Mouse (Mus musculus): ENCODE results near the gene Tal1.

Gene Tal1

DNA sequence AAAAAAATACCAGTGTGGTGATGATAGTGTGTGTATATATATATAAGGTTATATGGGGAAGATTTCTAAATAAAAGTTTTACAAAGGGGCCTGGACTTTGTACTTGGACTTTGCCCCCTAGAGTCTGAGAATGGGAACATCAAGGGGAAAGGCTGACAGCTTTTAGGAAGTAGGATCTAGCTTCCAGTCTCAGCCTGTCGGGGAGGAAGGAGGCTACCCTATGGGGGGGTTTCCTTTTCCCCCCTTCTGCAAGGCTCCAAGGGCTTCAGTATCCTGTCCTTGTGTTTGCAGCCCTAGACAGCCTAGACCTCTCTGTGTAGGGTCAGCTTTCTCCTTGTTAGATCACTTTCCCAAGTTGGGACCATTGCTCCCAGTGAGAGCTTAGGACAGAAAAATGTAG, 15.4 kb downstream of the Tal1 start:
- in situ Hi-C loops (cut with MseI, MboI): no loop called here

DNA sequence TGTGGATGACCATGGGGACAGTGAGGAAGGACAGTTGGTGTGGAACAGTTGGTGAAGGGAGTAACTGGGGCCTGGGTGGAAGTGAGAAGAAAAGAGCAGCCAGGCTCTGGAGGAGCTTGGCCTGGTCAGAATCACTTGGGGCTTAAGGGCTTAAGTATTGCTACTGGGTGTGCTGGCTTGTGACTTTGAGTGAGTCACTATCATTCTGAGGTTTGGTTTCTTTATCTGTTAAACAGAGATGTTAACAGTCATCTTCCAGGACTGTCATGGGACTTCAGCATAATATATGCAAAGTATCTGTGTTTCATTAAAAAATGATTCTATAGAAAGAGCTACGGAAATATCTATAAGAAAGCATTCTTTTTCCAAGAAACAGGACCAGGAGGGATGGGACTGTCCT, 18.6 kb downstream of the Tal1 start:
- in situ Hi-C loops (cut with MseI, MboI): no loop called here

DNA sequence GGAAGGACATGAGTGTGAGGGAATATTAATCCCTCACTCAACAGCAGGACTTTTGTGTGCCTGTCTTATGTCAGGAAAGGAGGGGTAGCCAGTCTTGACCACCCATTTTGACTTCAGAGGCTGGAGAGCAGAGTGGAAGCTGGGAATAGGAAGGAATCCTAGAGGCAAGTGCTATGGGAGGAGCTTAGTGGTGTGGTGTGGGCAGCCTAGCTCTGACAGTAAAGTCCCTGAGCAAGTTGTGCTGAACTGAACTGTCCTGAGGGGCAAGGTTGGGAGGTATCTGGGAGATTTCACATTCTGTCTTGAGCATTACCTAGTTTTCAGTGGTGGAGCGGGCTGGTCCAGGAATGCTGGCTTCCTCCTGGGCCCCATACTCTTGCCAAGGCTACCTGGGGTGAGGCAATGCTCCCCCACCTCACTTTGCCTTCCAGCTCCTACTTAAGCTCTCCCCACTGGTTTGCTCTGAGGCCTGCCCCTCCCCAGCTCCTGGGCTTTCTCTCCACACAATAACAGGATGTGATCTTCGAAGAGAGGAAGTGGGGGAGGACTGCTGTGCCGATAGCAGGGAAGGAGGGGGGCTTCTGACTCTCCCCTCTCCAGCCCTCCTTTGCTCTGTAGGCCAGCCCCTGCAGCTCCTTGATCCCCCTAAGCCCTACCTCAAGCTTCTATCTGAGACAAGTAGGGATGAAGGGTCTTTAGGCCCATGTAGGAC, 19.1 kb downstream of the Tal1 start:
- in situ Hi-C loops (cut with MseI, MboI): no loop called here

DNA sequence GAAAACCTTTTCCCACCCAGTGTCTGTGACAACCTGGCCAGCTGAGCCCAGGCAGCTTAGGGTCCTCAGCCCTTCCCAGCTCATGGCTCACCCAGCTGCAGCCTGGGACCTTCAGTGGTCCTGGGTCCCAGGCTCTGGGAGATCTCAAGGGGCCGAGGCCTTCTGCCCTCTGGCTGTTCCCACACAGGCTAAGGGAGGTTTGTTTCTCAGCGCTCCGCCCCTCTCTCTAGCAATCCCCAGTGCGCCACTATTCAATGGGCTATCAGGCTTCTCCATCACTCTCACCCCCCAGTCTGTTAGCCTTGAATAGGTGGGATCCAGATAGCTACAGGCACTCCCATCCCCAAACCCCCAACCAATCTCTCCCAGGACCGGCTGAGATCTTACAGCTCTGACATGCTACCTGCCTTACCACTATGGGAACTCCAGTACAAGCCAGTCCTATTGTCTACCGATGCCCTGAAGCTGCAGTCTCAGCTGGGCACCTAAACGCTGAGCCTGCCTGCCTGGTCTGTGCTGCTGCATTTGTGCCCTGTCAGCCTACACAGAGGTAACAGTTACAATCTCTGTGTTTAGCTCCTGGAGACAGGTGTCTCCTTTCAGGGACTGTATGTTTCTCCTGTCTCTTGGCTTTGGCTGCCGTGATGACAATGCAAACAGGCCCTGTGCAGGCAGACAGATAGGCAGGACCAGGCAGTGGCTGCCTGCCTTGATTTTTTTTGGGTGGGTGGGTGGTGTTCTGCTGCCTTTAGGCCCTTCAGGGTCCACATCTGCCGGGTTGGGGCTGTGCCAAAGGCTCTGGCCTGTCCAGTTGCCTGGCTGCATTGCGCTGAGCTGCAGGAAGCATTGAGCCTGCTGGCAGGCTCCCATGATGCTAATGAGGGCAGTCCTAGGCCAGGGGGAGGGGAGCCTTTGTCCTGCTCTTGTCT, 22.9 kb downstream of the Tal1 start:
- in situ Hi-C loops (cut with MseI, MboI): no loop called here

DNA sequence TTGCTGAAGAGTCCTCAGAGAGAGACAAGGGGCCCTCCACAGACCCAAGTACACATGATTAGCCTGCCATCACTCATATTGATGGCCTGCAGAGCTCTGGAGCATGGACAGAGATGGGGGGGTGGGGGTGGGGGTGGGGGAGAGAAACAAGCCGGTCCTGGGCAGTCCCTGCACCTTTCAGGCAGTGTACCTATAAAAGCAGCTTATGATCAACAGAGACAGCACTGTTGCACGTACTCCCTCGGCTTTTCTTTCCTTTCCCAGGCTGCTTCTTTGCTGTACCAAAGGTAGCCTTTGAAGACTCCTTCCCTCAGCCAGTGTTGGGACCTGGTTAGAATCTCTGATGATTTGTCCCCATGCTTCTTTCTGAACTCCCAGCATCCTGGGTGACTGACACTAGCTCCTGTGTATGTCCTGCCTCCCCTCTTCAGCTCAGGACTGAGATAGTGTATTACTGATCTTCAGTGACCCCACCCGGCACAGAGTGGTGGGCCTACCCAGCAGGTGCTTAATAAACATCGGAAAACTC, 23.7 kb downstream of the Tal1 start:
- in situ Hi-C loops (cut with MseI, MboI): no loop called here

DNA sequence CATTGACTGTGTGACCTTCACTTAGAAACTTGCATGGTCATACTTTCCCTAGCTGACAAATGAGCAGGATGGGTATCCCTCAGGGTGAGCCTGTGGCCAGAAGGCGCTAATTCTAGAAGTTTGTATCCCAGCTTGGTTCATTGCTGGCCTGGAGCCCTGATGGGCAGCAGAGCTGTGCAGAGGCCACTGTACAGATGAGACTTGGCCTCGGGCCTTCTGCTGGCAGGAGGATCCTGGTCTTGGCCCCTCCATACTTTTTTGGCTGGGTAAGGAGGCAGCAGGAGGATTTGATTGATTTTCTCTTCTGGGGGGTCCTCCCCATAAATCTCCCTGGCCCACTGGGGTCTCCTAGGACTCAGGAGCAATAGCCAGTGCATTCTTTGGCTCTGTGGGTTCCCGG, 26.8 kb downstream of the Tal1 start:
- in situ Hi-C loops (cut with MseI, MboI): no loop called here

DNA sequence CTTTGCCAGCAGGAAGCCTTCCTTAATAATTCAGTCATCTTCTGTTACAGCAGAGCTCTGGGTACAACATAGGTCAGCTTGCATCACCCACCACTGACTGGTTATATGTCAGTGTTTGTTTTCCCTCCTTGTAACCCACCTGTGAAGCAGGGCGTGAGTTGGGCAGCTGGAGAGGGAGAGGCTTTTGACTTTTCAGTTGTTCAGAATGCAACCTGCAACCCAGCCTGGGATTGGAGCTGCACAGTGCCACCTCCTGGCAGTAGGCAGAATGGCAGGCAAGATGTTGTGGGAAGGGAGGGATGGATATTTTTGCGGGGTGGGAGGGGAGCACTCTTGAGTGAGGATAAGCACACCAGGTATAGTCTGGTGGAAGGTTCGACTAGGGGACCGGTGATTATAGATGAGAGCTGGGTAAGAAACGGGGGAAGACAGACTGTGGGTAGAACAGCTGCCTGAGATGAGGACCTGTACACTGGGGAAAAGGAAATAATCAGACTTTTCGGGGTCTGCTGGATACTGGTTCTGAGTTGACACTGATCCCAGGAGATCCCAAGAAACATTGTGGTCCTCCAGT, 29.4 kb downstream of the Tal1 start:
- in situ Hi-C loops (cut with MseI, MboI): no loop called here

DNA sequence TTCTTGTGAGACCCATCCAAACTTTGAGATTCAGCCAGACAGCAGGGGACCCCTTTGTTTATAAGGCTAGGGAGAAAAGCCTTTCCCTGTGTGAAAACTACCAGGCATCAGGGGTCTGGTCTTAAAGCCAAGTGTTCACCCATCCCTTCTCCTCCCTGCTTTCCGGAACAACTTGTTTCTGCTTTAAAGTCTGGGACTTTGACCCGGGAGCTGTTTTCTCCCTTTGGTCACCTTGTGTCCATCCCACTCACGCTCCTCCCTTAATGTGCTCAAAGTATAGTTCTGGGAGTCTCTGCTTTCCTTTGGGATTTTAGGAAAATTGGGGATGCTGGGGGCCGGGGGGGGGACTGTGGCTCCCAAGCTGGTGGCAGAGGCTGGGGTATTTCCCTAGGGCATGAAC, 30.0 kb downstream of the Tal1 start:
- in situ Hi-C loops (cut with MseI, MboI): no loop called here

DNA sequence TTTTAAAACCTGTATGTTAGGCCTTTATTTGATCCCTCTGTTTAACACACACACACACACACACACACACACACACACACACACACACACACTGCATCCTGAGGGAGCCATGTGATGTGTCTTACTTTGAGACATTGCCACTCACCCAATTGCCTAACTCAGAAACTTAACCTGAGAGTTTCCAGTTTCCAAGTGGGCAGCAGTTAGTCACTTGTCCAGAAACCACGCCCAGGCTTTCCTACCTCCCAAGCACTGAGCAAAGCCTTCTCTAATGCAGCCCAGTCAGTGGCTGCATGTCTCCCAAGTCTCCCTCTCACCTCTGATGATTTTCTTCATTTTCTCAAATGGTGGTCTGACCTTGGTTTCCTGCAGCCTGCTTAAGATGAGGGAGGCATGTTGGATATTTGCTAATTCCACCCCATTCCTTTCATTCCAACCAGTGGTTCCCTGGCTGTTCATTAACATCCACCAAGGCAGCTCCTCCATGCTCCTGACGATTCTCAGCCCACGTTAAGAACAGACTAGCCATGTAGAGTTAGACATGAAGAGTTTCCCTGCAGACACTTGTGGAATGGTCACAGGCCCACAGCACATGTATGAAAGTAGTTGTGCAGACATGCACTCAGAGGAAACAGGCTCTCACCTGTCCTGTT, 30.7 kb downstream of the Tal1 start:
- in situ Hi-C loops (cut with MseI, MboI): no loop called here

DNA sequence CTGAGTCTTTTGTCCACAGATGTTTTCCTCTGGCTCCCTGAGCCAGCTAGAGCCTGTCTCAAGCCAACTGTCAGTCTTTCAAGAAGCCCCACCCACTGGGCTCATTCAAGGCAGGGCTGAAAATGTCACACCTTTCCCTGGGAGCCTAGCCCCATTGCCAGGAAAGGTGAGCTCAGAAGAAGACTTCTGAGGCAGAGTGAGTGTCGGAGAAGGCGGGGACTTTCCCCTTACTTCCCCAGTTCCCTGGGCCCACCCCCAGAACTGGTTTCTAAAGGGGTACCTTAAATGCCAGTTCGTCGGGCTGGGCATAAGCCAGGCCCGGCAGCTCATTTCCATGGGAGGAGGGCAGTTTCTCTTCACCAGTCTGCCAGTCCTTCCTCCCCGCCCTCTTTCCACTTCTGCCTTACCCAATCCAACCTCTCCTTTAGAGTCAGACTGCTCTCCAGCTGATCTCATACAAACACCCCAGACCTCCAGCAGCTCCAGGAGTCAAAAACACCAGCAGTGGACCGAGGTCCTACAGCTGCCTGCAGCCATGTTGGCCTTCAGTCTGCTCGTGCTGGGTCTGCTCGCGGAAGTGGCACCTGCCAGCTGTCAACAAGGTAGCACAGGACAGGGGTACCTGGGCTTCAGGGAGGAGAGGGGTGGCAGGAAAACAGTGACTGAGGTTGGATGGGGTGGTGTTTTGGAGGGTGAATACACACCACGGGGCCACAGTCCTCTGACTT, 32.5 kb downstream of the Tal1 start, which contains the start of gene Pdzk1ip1:
Pdzk1ip1 (plus strand) TSS at position 98 of the 728 bp plus-strand sequence.
- in situ Hi-C loops (cut with MseI, MboI): no loop called here

DNA sequence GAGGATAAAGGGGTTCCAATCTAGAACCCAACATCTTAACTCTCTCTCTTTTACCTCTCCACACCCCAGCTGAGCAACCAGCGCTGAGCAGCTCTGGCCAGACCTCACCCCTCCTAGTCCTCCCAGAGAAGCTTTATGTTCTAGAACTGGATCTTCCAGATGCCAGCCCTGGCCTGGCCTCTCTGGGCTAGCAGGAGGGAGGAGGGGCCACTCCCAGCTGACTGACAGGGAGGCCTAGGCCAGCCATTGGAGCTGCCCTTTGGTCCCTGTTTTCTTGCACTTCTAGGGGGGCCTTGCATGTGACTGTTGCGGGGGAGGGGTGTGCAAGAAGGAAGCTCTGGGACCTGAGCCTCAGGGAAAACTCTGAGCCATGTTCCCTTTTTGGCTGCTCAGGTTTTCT, 34.4 kb downstream of the Tal1 start:
- in situ Hi-C loops (cut with MseI, MboI): no loop called here

DNA sequence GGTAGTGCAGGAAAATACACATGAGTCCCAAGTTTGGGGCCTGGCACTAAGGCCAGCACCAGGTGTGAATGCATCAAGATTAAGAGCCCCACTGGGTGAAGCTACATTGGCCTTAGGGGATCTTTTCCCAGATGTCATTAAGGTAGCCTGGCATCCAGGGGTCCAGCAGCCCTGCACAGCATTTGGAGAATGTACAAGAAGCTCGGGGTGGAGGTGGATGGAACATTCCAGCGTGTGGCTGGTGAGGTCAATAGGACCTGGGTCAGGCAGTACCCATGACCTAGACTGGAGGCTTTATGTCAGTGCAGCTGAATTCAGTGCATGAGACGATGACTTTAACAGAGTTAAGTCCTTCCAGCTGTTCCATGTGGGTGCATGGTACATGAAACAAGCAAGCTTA, 35.6 kb downstream of the Tal1 start:
- in situ Hi-C loops (cut with MseI, MboI): no loop called here

DNA sequence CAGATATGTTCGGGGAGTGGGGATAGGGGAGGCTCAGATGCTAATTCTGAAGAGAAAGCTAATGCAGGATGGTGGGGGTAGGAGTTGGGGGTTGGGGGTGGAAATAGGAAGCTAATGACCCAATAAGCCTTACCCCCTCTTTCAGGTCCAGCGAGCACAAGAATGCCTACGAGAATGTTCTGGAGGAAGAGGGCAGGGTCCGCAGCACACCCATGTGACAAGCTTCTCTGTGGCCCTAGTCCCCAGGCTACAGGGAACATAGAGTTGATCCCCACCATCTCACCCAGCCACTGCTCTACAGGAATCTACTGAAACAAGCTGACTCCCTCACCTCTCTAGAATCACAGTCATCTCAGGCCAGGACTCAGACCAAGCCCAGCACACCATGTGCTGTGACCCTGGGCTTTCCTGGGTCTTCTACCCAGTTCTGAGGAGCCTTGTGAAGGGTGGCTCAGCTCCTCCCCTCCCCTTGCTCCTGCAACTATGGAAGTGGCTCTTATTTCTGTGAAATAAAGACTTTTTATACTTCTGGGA, 37.2 kb downstream of the Tal1 start:
- in situ Hi-C loops (cut with MseI, MboI): no loop called here

DNA sequence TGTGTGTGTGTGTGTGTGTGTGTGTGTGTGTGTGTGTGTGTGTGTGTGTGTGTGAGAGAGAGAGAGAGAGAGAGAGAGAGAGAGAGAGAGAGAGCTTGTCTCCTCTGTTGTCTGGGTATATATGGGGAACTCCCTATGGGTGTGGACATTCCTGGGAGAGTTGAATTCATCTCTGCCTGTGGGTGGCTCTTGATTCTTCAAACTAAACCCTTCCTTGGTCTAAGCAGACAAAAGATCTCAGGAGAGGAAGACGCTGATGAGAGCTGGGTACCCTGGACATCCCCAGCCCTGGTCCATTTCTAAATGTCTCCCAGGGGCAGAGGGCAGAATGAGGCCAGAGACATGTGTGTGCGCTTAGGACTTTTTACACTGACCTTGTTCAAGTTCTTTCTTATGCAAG, 37.8 kb downstream of the Tal1 start:
- in situ Hi-C loops (cut with MseI, MboI): no loop called here

DNA sequence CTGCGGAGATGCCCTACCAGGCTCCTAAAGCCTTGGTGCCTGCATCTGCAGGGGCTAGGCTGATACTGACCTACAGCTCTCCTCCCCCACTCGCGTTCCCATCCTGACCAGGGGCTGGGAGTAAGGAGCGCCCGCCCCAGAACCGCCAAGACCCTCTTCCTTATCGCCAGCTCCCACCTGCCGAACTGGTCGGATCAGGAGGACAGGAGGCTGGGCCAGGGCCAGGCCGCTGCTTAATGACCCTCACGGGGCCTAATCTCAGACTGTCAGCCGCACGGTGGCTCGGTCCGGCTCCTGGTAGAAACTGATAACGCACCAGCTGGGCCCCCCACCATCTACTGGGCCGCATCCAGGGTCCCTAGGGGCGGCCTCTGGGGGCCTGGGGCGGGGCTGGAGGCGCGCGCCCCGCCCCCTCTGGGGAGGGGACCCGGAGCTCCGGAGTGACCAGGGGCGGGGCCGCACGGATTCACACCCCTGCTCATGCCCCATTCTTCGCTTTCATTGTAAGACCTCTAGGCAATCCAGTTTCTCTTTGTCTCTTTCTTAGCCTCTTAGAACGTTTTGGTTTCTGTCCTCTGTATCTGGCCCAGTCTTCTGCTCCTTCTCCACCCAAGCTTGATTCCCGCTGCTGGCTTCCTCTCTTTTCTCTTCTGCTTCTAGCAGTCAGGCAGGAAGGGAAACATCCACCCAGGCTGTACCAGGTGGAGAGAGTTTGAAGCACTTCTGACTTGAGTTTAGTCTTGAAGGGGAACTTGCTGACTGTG, 39.6 kb downstream of the Tal1 start:
- in situ Hi-C loops (cut with MseI, MboI): no loop called here

DNA sequence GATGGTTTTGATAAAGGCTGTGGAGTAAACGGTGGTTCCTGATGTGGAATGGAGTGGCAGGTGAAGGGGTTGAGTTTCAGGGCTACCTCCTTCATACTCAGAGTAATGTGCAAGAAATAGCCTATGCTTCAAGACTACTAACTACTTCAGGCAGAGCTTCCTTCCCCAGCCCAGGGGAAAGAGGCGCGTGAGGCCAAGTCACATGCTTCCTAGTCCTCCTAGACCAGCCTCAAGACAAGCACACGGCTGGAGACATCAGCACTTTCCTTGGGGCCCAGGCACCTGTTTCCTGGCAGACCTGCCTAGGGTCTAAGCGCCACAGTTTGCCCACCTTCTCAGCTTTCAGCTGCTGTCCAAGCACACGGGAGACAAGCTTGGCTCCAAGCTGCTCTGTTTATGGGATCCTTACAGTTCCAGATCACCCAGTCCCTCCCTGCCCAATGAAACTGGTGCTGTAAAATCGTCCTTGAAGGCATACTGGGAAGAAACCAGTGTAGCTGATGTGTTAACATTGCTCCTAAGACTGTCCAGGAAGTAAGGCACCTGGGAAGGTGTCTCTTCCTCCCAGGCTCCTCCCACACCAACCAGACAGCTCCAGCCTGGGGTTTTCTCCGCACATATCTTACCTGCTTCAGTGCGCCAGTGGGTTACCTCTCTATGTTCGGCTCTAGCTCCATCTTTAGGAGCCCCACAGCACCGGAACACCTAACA, 40.4 kb downstream of the Tal1 start:
- in situ Hi-C loops (cut with MseI, MboI): no loop called here

DNA sequence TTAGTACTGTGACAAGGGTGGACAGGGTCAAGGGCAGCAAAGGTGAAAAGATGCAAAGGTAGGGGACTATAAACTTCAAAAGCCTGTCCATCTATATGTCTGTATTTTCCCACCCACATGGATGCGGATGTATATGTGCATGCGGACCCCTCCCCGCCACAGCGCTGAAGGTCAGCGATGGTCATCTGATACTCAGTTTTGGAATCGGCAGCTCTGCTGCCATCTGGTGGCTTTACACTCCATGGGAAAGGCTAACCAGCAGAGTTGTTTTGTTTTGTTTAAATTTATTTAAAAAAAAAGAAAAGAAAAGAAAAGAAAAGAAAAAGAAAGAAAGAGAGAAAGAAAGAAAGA, 40.9 kb downstream of the Tal1 start:
- in situ Hi-C loops (cut with MseI, MboI): no loop called here

DNA sequence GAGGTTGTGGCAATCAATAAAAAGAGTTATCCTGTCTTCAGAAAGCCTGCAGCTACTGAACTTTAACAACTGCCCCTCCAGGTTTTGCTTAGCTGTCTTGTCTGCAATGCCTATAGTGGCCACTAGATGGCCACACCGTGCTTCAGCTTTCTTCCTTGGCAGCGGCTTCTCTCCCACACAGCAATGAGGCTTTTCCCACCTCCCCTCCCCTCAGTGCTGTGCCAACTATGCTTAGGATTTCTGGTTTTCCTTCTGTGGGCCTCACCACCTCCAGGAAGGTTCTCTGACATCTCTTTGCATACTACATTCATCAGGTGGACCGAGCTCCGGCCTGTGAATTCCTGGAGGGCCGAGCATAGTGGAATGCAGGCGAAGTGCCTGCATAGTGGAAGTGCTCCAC, 45.5 kb downstream of the Tal1 start:
- in situ Hi-C loops (cut with MseI, MboI): loop anchor here in 1 of 2 experiments (25.0 kb wide), 1 partner anchor 611 kb away; no protein-coding TSS in a partner anchor

DNA sequence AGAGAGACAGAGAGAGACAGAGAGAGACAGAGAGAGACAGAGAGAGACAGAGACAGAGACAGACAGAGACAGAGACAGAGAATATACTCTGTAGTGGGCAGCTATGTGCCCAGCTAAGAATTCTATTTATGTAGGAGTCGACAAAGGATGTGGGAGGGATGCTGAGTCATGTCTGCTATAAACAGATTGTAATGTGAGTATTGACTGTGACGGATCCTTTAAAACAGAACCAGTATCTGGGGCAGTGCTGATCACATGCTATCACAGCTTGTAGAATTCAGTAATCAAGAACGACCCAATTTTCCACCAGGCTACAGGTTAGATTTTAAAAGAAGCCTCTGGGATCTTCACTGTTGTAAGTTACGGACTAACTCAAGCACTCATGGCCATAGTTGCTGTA, 47.3 kb downstream of the Tal1 start:
- in situ Hi-C loops (cut with MseI, MboI): loop anchor here in 1 of 2 experiments (25.0 kb wide), 1 partner anchor 609 kb away; no protein-coding TSS in a partner anchor
